Mouse (Mus musculus): Measurements from ENCODE around the gene BC005537. TPM values are rescaled to one million over a fixed set of nuclear protein-coding genes. Genes with fewer than 3 reads are reported as not detected.

BC005537 gene
- polyA plus RNA-seq, 1 experiment from 2014 or later, result 13.5 TPM

DNA sequence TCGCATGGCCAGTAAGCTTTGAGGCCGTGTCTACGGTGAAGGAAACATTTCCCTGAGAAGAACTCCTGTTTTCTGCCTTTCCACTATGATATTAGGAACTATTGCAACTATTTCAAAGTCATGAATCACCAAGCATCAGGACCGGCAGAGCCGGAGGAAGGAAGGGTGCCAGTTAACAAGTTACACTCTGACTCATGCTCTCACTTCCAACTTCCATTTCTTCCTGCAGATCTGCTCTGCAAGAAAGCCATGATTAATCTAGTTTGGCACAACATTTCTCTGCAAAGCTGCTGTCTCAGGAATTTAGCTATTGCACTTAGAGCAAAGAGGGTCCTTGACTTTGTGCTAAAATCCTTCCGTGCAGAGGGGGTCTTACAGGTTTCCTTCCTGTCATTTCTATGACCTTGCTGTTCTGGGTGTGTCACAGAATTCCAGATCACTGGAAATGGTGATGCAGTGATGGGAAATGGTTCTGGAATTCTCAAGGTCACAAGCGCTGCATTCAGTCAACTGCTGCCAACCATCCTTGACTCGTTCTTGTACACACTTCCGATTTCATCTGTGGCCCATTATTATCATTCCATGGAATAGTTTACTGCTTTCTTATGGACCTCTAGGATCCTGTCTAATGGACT is 8.9 kb upstream of the BC005537 start:
- Histone ChIP-seq H3K9ac (ENCODE audit: low read length) (no peak overlapping the region), H3K4me3 (ENCODE audit: low read length) (no peak overlapping the region), H3K4me1 (ENCODE audit: control insufficient read depth, insufficient read depth, low read length) (no peaks in the 10 kb centered on the region), H3K4me2 (ENCODE audit: low read depth, low read length) (no peak overlapping the region), H3K27ac (ENCODE audit: low read length) (no peak overlapping the region), H3K27me3 (ENCODE audit: control insufficient read depth, insufficient read depth, low read length) (no peaks in the 10 kb centered on the region), H3K9me3 (replicated peaks; ENCODE audit: control insufficient read depth, low read length) (no peaks in the 10 kb centered on the region), H3K36me3 (ENCODE audit: control insufficient read depth, insufficient read depth) (no peaks in the 10 kb centered on the region)
- no peak for ATAC-seq (replicated peaks; ENCODE audit: extremely low read depth, insufficient read depth, low FRiP score)
- WGBS, result 65% methylated on average over 9 of the region's 9 CpGs

DNA sequence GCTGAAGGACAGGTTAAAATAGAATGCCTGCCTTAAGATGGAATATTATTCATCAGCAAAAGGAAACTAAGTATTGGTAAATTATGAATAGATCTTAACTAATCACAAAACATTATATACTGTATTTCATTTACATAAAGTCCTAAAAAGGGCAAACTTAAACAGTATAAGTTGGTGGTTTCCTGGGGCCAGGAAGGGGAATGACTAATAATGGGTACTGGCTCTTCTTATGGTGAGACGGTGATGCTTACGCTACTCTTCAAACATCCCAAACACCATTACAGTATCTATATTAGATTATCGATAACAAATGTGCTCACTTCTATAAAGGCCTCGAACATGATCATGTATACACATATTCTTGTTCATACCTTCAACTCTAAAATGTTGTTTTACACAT is 2.8 kb upstream of the BC005537 start:
- no peaks in the 10 kb centered on the region for H3K36me3 ChIP-seq (ENCODE audit: control insufficient read depth, insufficient read depth)
- no peak overlapping the region for H3K9ac ChIP-seq (ENCODE audit: low read length)
- ATAC-seq (replicated peaks; ENCODE audit: extremely low read depth, insufficient read depth, low FRiP score), result no peak
- no peak overlapping the region for H3K4me2 ChIP-seq (ENCODE audit: low read depth, low read length)
- H3K27ac ChIP-seq (ENCODE audit: low read length), result no peak overlapping the region
- no peaks in the 10 kb centered on the region for H3K9me3 ChIP-seq (replicated peaks; ENCODE audit: control insufficient read depth, low read length)
- WGBS, result 96% methylated on average over 4 of the region's 4 CpGs
- H3K4me1 ChIP-seq (ENCODE audit: control insufficient read depth, insufficient read depth, low read length), result peaks cover 6% of the 10 kb centered on the region; the same call in 1 of the 2 replicates
- no peak overlapping the region for H3K4me3 ChIP-seq (ENCODE audit: low read length)
- H3K27me3 ChIP-seq (ENCODE audit: control insufficient read depth, insufficient read depth, low read length), result no peaks in the 10 kb centered on the region

DNA sequence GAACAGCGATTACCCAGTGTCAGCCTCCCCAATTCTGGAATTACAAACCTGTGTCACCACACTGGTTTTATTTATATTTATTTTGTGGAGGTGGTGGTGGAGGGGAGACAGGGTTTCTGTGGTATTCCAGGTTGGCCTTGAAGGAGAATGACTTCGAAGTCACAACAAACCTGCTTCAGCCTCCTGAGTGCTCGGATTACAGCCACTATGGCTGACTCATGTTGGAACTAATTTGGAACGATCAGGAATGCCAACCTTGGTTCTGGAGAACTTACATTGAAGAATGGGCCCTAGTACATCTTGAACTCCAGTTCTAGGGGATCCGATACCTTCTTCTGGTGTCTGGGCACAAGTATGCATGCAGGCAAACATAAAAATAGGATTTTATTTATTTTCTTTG is 2.1 kb upstream of the BC005537 start:
- Histone ChIP-seq H3K27ac (ENCODE audit: low read length) (peak overlapping the region; percentile 97; the same call in 1 of the 2 replicates), H3K9ac (ENCODE audit: low read length) (no peak overlapping the region; the same call in 1 of the 2 replicates), H3K9me3 (replicated peaks; ENCODE audit: control insufficient read depth, low read length) (no peaks in the 10 kb centered on the region), H3K4me1 (ENCODE audit: control insufficient read depth, insufficient read depth, low read length) (peaks cover 9% of the 10 kb centered on the region; the same call in 1 of the 2 replicates), H3K4me2 (ENCODE audit: low read depth, low read length) (peak overlapping the region; percentile 91), H3K36me3 (ENCODE audit: control insufficient read depth, insufficient read depth) (no peaks in the 10 kb centered on the region), H3K27me3 (ENCODE audit: control insufficient read depth, insufficient read depth, low read length) (no peaks in the 10 kb centered on the region), H3K4me3 (ENCODE audit: low read length) (peak overlapping the region; percentile 93)
- ATAC-seq (replicated peaks; ENCODE audit: extremely low read depth, insufficient read depth, low FRiP score), result no peak
- 64% methylated on average over 5 of the region's 5 CpGs for WGBS

DNA sequence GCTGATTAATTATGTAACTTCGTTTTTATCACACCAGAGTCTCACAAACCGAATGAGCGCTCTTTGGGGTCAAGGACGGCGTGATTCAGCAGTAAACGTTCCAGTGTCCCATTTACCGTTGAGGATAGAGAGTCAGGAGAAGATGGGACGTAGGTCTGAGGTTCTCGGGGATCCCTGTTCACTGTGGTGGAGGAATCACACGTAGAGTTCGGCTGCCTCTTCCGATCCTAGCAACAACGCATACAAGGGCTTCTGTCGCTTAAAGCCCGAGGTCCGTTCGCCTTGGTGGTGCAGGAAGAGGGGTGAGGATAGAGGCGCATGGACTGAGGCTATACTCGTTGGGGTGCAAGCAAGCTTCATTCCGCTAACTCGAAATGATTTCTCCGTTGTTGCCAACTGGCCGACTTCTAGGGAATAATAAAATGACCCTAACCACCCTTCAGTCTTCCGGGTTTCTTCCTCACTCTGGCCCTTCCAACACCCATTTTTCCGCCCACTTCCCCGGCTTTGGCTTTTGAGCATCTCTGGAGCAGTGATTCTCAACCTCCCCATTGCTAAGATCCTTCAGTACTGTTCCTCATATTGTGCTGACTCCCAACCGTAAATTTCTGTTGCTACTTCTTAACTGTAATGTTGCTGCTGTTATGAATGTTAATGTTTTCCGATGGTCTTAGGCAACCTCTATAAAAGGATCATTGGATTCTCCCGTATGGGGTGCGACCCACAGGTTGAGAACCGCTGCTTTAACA is 1.4 kb upstream of the BC005537 start:
- WGBS, result under 1% methylated on average over 31 of the region's 31 CpGs
- peak overlapping the region; percentile 93 for H3K4me3 ChIP-seq (ENCODE audit: low read length)
- peak; percentile 15 for ATAC-seq (replicated peaks; ENCODE audit: extremely low read depth, insufficient read depth, low FRiP score)

DNA sequence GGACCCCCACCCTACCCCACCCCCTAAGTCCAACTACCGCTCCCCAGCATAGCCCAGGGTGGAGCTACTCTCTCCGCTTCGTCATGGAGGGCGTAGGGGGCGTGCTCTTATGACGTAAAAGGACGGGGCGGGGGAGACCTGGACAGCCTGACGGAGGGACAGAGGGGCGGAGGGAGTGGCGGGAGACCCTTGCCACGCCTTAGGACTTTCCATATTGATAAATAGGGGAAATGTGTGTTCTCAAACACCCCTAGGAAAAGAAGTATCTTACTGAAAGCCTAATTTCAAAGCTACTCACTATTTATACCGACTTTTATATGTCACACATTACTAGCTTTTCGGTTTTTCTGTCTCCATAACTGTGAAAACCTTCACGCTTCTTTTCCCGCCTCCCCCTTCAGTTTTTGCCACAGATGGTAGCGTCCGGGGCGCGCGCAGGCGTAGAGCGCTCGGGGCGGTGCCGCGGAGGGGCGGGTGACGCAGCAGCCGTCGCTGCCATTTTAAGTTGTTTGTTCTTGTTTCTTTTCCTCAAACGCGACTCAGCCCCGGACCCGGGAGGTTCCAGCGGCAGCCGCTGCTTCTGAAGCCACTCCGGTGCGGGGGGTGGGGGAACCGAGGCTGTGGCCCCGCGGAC is 666 bp upstream of the BC005537 start:
- peaks cover 13% of the 10 kb centered on the region for H3K4me1 ChIP-seq (ENCODE audit: control insufficient read depth, insufficient read depth, low read length)
- no peaks in the 10 kb centered on the region for H3K9me3 ChIP-seq (replicated peaks; ENCODE audit: control insufficient read depth, low read length)
- H3K27ac ChIP-seq (ENCODE audit: low read length), result peak overlapping the region; percentile 100
- H3K9ac ChIP-seq (ENCODE audit: low read length), result peak overlapping the region; percentile 99
- peak overlapping the region; percentile 93 for H3K4me3 ChIP-seq (ENCODE audit: low read length)
- peak; percentile 97 for ATAC-seq (replicated peaks; ENCODE audit: extremely low read depth, insufficient read depth, low FRiP score)
- peak overlapping the region; percentile 91 for H3K4me2 ChIP-seq (ENCODE audit: low read depth, low read length)
- no peaks in the 10 kb centered on the region for H3K27me3 ChIP-seq (ENCODE audit: control insufficient read depth, insufficient read depth, low read length)
- H3K36me3 ChIP-seq (ENCODE audit: control insufficient read depth, insufficient read depth), result 0 out of 2 replicates have a peak, but pooled peaks cover 1% of the 10 kb centered on the region
- under 1% methylated on average over 42 of the region's 42 CpGs for WGBS

More for the DNA sequence above, 1.4 kb upstream of the BC005537 start:
- Histone ChIP-seq H3K9me3 (replicated peaks; ENCODE audit: control insufficient read depth, low read length) (no peaks in the 10 kb centered on the region), H3K4me1 (ENCODE audit: control insufficient read depth, insufficient read depth, low read length) (peaks cover 13% of the 10 kb centered on the region), H3K4me2 (ENCODE audit: low read depth, low read length) (peak overlapping the region; percentile 91), H3K27me3 (ENCODE audit: control insufficient read depth, insufficient read depth, low read length) (no peaks in the 10 kb centered on the region), H3K9ac (ENCODE audit: low read length) (peak overlapping the region; percentile 84), H3K36me3 (ENCODE audit: control insufficient read depth, insufficient read depth) (no peaks in the 10 kb centered on the region), H3K27ac (ENCODE audit: low read length) (peak overlapping the region; percentile 97)

DNA sequence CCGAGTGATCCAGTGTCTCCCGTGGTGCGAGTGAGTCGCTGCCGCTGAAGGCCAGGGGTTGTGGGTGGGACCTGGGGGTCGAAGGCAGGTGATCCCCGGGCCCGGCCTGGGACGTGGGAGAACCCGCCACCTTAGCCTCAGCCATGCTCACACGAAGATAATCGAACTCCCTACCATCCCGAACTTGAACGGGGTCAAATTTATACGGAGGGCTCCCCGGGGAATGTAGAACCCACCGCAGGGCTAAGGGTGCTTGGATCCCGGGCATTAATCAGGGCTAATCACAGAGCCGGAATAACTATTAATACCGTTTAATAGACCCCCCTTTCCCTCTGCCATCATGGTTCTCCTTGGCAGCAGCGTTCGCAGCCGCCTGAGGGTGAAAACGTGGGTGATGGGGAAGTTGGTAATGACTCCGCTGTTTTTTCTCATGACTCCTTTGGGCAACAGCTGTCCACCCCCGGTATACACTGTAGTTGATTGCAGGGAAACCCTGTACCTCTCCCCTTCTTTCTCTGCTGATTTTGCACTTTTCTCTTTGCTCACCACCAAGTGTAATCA is 754 bp downstream of the BC005537 start:
- H3K4me1 ChIP-seq (ENCODE audit: control insufficient read depth, insufficient read depth, low read length), result peaks cover 15% of the 10 kb centered on the region
- WGBS, result under 1% methylated on average over 26 of the region's 26 CpGs
- peak overlapping the region; percentile 91 for H3K4me2 ChIP-seq (ENCODE audit: low read depth, low read length)
- ATAC-seq (replicated peaks; ENCODE audit: extremely low read depth, insufficient read depth, low FRiP score), result no peak
- peaks cover 8% of the 10 kb centered on the region for H3K36me3 ChIP-seq (ENCODE audit: control insufficient read depth, insufficient read depth)
- H3K4me3 ChIP-seq (ENCODE audit: low read length), result peak overlapping the region; percentile 93
- H3K27ac ChIP-seq (ENCODE audit: low read length), result peak overlapping the region; percentile 100
- H3K9ac ChIP-seq (ENCODE audit: low read length), result peak overlapping the region; percentile 99
- H3K27me3 ChIP-seq (ENCODE audit: control insufficient read depth, insufficient read depth, low read length), result no peaks in the 10 kb centered on the region
- H3K9me3 ChIP-seq (replicated peaks; ENCODE audit: control insufficient read depth, low read length), result no peaks in the 10 kb centered on the region

DNA sequence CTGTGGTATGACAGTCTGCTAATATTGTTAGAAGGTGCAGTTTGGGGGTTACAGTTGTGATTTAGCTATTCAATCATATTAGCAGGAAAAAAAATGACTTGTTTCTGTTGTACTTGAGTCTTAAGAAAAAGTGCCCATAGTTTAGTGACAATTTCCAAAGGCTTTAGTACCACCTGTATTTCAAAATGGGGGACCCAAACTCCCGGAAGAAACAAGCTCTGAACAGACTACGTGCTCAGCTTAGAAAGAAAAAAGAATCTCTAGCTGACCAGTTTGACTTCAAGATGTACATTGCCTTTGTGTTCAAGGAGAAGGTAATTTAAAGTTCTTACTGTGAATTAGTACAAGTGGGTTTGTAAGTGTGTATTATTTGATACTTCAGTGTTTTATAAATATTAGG is 1.7 kb downstream of the BC005537 start:
- peak overlapping the region; percentile 93 for H3K4me3 ChIP-seq (ENCODE audit: low read length)
- WGBS, result 5% methylated on average over 2 of the region's 2 CpGs
- H3K36me3 ChIP-seq (ENCODE audit: control insufficient read depth, insufficient read depth), result peaks cover 14% of the 10 kb centered on the region
- H3K27me3 ChIP-seq (ENCODE audit: control insufficient read depth, insufficient read depth, low read length), result no peaks in the 10 kb centered on the region
- no peaks in the 10 kb centered on the region for H3K9me3 ChIP-seq (replicated peaks; ENCODE audit: control insufficient read depth, low read length)
- peak overlapping the region; percentile 99 for H3K9ac ChIP-seq (ENCODE audit: low read length)
- H3K27ac ChIP-seq (ENCODE audit: low read length), result no peak overlapping the region
- ATAC-seq (replicated peaks; ENCODE audit: extremely low read depth, insufficient read depth, low FRiP score), result no peak
- H3K4me1 ChIP-seq (ENCODE audit: control insufficient read depth, insufficient read depth, low read length), result peaks cover 15% of the 10 kb centered on the region
- peak overlapping the region; percentile 91 for H3K4me2 ChIP-seq (ENCODE audit: low read depth, low read length)

DNA sequence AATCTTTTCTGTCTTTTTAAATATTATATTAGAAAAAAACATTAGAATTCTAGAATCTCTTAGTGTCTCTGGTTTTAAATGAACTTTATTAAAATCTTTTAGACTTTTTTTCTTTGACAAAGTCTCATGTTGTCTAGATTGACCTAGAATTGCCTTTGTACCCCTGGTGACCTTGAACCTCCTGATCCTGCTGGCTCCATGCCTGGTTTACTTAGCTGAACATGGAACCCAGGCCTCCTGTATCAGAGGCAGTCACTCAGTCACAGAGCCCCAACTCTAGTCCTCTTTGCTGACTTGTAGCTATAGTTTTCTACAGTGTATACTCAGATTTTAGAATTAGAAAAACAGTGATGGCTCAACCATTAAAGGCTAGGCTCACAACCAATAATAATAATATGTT is 4.6 kb downstream of the BC005537 start:
- ATAC-seq (replicated peaks; ENCODE audit: extremely low read depth, insufficient read depth, low FRiP score), result no peak
- Histone ChIP-seq H3K4me2 (ENCODE audit: low read depth, low read length) (no peak overlapping the region), H3K4me1 (ENCODE audit: control insufficient read depth, insufficient read depth, low read length) (peaks cover 15% of the 10 kb centered on the region), H3K27me3 (ENCODE audit: control insufficient read depth, insufficient read depth, low read length) (no peaks in the 10 kb centered on the region), H3K9ac (ENCODE audit: low read length) (no peak overlapping the region), H3K27ac (ENCODE audit: low read length) (no peak overlapping the region), H3K9me3 (replicated peaks; ENCODE audit: control insufficient read depth, low read length) (no peaks in the 10 kb centered on the region), H3K4me3 (ENCODE audit: low read length) (no peak overlapping the region), H3K36me3 (ENCODE audit: control insufficient read depth, insufficient read depth) (peaks cover 34% of the 10 kb centered on the region)
